Mouse (Mus musculus) liver, embryonic 14.5 days (tissue): ENCODE results near the gene Olfr341. TPM values are rescaled to one million over a fixed set of nuclear protein-coding genes. Genes with fewer than 3 reads are reported as not detected.

ENCODE experiments used
- ATAC-seq: fragments of 200-750 bp; cut with Nextera tagmentation; 2 replicates; pipeline ENCODE4 v1.8.0; 2017; ENCODE audit warnings: moderate number of reproducible peaks, mild to moderate bottlenecking, moderate library complexity; ENCODE audit not compliant: insufficient read depth
- DNase-seq, 3 experiments: peaks; one replicate each; pipeline ENCODE4 v3.0.0-alpha.2; 2012 to 2013; ENCODE audit warnings: low read depth in 3 of 3, low spot score in 3 of 3
- H3K27ac ChIP-seq: fragments of 300-500 bp; sonication (generic); 2 replicates; pipeline ENCODE4 v1.5.1; 2014; ENCODE audit warnings: moderate library complexity, mild to moderate bottlenecking, control low read depth, inconsistent platforms
- H3K27me3 ChIP-seq: fragments of 300-500 bp; sonication (generic); 2 replicates; pipeline ENCODE4 v1.6.1; 2014; ENCODE audit warnings: mild to moderate bottlenecking, low read length, moderate library complexity; ENCODE audit not compliant: control insufficient read depth, insufficient read depth
- H3K36me3 ChIP-seq: fragments of 300-500 bp; sonication (generic); replicated peaks from 2 replicates; pipeline ENCODE4 v1.6.1; 2014; ENCODE audit warnings: low read depth; ENCODE audit not compliant: control insufficient read depth, insufficient read depth
- H3K4me1 ChIP-seq, 2 experiments: fragments of 200-500 bp in 1 of 2; fragments of 300-500 bp in 1 of 2; sonication (generic) in 1 of 2; replicated peaks; 2 replicates each; pipeline ENCODE4 v1.6.1; 2012 to 2014; ENCODE audit warnings: antibody characterized with exemption in 1 of 2, inconsistent platforms in 1 of 2, low read length in 1 of 2; ENCODE audit not compliant: control insufficient read depth in 2 of 2, insufficient read depth in 2 of 2
- H3K4me2 ChIP-seq: fragments of 300-500 bp; sonication (generic); 2 replicates; pipeline ENCODE4 v1.6.1; 2014; ENCODE audit warnings: low read depth, mild to moderate bottlenecking, control low read depth, moderate library complexity
- H3K4me3 ChIP-seq, 2 experiments: fragments of 200-500 bp in 1 of 2; fragments of 300-500 bp in 1 of 2; sonication (generic) in 1 of 2; 2 replicates each; pipeline ENCODE4 v1.5.1; 2012 to 2014; ENCODE audit warnings: low read depth in 2 of 2, low read length in 2 of 2, mild to moderate bottlenecking in 2 of 2, control low read depth in 1 of 2, inconsistent platforms in 1 of 2, moderate library complexity in 1 of 2; ENCODE audit not compliant: insufficient read depth in 1 of 2
- H3K9ac ChIP-seq: fragments of 300-500 bp; sonication (generic); replicated peaks from 2 replicates; pipeline ENCODE4 v1.6.1; 2014; ENCODE audit warnings: mild to moderate bottlenecking, control low read depth, moderate library complexity
- H3K9me3 ChIP-seq: fragments of 300-500 bp; sonication (generic); 2 replicates; pipeline ENCODE4 v1.6.1; 2016; ENCODE audit warnings: low read length, mixed read lengths; ENCODE audit not compliant: control insufficient read depth
- CTCF ChIP-seq: IDR thresholded peaks from 2 replicates; pipeline ENCODE4 v1.5.1; 2016; ENCODE audit warnings: antibody characterized with exemption, low read depth, control low read depth
- EP300 ChIP-seq: IDR thresholded peaks from 2 replicates; pipeline ENCODE4 v1.6.1; 2016; ENCODE audit warnings: antibody characterized with exemption, low read depth
- whole genome bisulfite sequencing: fragments of 180-500 bp; shearing (Covaris S2); extraction: QIAGEN DNeasy Blood & Tissue Kit; methylation state at CpG from one replicate; pipeline ENCODE4 v1.1.7; 2014; ENCODE audit not compliant: insufficient replicate concordance; 5-methylcytosine and 5-hydroxymethylcytosine counted together
- polyA plus RNA-seq, 2 experiments: library from polyadenylated mRNA; depleted of rRNA in 1 of 2; stranded (reverse) in 1 of 2; unstranded in 1 of 2; fragments of >200 nt; fragmentation: Nextera tagmentation in 1 of 2; extraction: Ambion mirVana in 1 of 2; gene quantifications; 2 replicates each; pipeline versions ENCODE4 v1.2.1 to v1.2.3; 2012 to 2014

Olfr341 gene
- not detected in 2 replicates for polyA plus RNA-seq (2012; rRNA removed)
- not detected in 2 replicates for polyA plus RNA-seq (2014; fragmentation: Nextera tagmentation; extraction: Ambion mirVana)

- H3K9ac ChIP-seq: no peak within 1 kb of the TSS
- H3K27me3 ChIP-seq: no peaks in the 10 kb centered on the region
- no peaks in the 10 kb centered on the region for H3K9me3 ChIP-seq
- TF ChIP-seq CTCF (no peak), EP300 (no peak)
- H3K27ac ChIP-seq: no peak within 1 kb of the TSS
- ATAC-seq (no peak), DNase-seq (no peak)
- no peak within 1 kb of the TSS for H3K4me2 ChIP-seq
- H3K4me1 ChIP-seq: no peaks in the 10 kb centered on the region
- no peak within 1 kb of the TSS for H3K4me3 ChIP-seq
- H3K36me3 ChIP-seq: no peaks in the 10 kb centered on the region
These were observed at the start of gene Olfr341 for GRCm38 (mm10) chr2:36482368-36482767. Olfr341 (minus strand) TSS chr2:36482468.

GRCm38 (mm10) chr2:36524698-36525097, 42.4 kb upstream of the Olfr341 start, which contains the start of gene Olfr342:
Olfr342 (plus strand) TSS chr2:36524998.
- 30% methylated on average over 3 of the region's 3 CpGs for WGBS

GRCm38 (mm10) chr2:36473634-36474033, 8.6 kb downstream of the Olfr341 start:
- Histone ChIP-seq H3K9me3 (no peaks in the 10 kb centered on the region), H3K27me3 (no peaks in the 10 kb centered on the region), H3K4me3 (no peak overlapping the region), H3K4me1 (no peaks in the 10 kb centered on the region), H3K4me2 (no peak overlapping the region), H3K36me3 (no peaks in the 10 kb centered on the region), H3K27ac (no peak overlapping the region), H3K9ac (no peak overlapping the region)
- no peak for ATAC-seq
- no peak for TF ChIP-seq EP300
- no peak for TF ChIP-seq CTCF
- DNase-seq: no peak

More at GRCm38 (mm10) chr2:36524698-36525097, 42.4 kb upstream of the Olfr341 start, which contains the start of gene Olfr342:
- TF ChIP-seq EP300: no peak
- no peak for TF ChIP-seq CTCF
- DNase-seq (no peak), ATAC-seq (no peak)
- no peaks in the 10 kb centered on the region for H3K27me3 ChIP-seq
- no peaks in the 10 kb centered on the region for H3K36me3 ChIP-seq
- H3K9ac ChIP-seq: no peak within 1 kb of the TSS
- H3K4me2 ChIP-seq: no peak within 1 kb of the TSS
- H3K4me3 ChIP-seq: no peak within 1 kb of the TSS
- H3K4me1 ChIP-seq: no peaks in the 10 kb centered on the region
- H3K9me3 ChIP-seq: no peaks in the 10 kb centered on the region
- H3K27ac ChIP-seq: no peak within 1 kb of the TSS

GRCm38 (mm10) chr2:36452287-36452686, 30.0 kb downstream of the Olfr341 start, which contains the start of gene Olfr340:
Olfr340 (plus strand) TSS chr2:36452587.
- no peaks in the 10 kb centered on the region for H3K27me3 ChIP-seq
- no peak within 1 kb of the TSS for H3K4me3 ChIP-seq
- H3K4me2 ChIP-seq: no peak within 1 kb of the TSS
- H3K36me3 ChIP-seq: no peaks in the 10 kb centered on the region
- H3K9me3 ChIP-seq: no peaks in the 10 kb centered on the region
- TF ChIP-seq EP300 (no peak), CTCF (no peak)
- 30% methylated on average over 1 of the region's 1 CpGs for WGBS
- no peak within 1 kb of the TSS for H3K27ac ChIP-seq
- DNase-seq (no peak), ATAC-seq (no peak)
- no peak within 1 kb of the TSS for H3K9ac ChIP-seq
- no peaks in the 10 kb centered on the region for H3K4me1 ChIP-seq

Other genes starting within 250 kb of the Olfr341 start
- not detected in 2 replicates for gene Olfr338, start 108.9 kb downstream of the Olfr341 start, polyA plus RNA-seq (2012; rRNA removed)
- not detected in 2 replicates for gene Olfr338, start 108.9 kb downstream of the Olfr341 start, polyA plus RNA-seq (2014; fragmentation: Nextera tagmentation; extraction: Ambion mirVana)
- gene Olfr339, start 63.5 kb downstream of the Olfr341 start, polyA plus RNA-seq (2012; rRNA removed): not detected in 2 replicates
- gene Olfr339, start 63.5 kb downstream of the Olfr341 start, polyA plus RNA-seq (2014; fragmentation: Nextera tagmentation; extraction: Ambion mirVana): not detected in 2 replicates
- not detected in 2 replicates for gene Olfr340, start 29.9 kb downstream of the Olfr341 start, polyA plus RNA-seq (2012; rRNA removed)
- not detected in 2 replicates for gene Olfr340, start 29.9 kb downstream of the Olfr341 start, polyA plus RNA-seq (2014; fragmentation: Nextera tagmentation; extraction: Ambion mirVana)
- gene Olfr342, start 42.5 kb upstream of the Olfr341 start, polyA plus RNA-seq (2012; rRNA removed): not detected in 2 replicates
- gene Olfr342, start 42.5 kb upstream of the Olfr341 start, polyA plus RNA-seq (2014; fragmentation: Nextera tagmentation; extraction: Ambion mirVana): not detected in 2 replicates
- gene Olfr344, start 84.2 kb upstream of the Olfr341 start, polyA plus RNA-seq (2012; rRNA removed): not detected in 2 replicates
- not detected in 2 replicates for gene Olfr344, start 84.2 kb upstream of the Olfr341 start, polyA plus RNA-seq (2014; fragmentation: Nextera tagmentation; extraction: Ambion mirVana)
- gene Olfr345, start 157.6 kb upstream of the Olfr341 start, polyA plus RNA-seq (2012; rRNA removed): not detected in 2 replicates
- not detected in 2 replicates for gene Olfr345, start 157.6 kb upstream of the Olfr341 start, polyA plus RNA-seq (2014; fragmentation: Nextera tagmentation; extraction: Ambion mirVana)
- gene Olfr346, start 203.3 kb upstream of the Olfr341 start, polyA plus RNA-seq (2012; rRNA removed): not detected in 2 replicates
- gene Olfr346, start 203.3 kb upstream of the Olfr341 start, polyA plus RNA-seq (2014; fragmentation: Nextera tagmentation; extraction: Ambion mirVana): not detected in 2 replicates
- not detected in 2 replicates for gene Olfr347, start 249.4 kb upstream of the Olfr341 start, polyA plus RNA-seq (2012; rRNA removed)
- gene Olfr347, start 249.4 kb upstream of the Olfr341 start, polyA plus RNA-seq (2014; fragmentation: Nextera tagmentation; extraction: Ambion mirVana): not detected in 2 replicates